Mouse (Mus musculus): ENCODE data around the gene Platr17. TPM values are rescaled to one million over a fixed set of nuclear protein-coding genes. Genes with fewer than 3 reads are reported as not detected.

Gene Platr17
- total RNA-seq, 2 experiments from 2014 or later: not detected

Small RNA genes within 50 kb of the gene (microRNA-seq; reads per million reads assigned to microRNA genes)
- gene Gm27740: not detected

Other genes with a start within 250 kb of the Platr17 start
- gene Hnrnpm, start 218.3 kb upstream of the Platr17 start, total RNA-seq (2021): 10 to 100 TPM; 62.1 to 74.1 TPM
- 10 to 100 TPM; 87.2 to 90.6 TPM for gene March2, start 186.5 kb upstream of the Platr17 start, total RNA-seq (2021)
- 100 to 1,000 TPM; 138 to 142 TPM for gene Rab11b, start 144.6 kb upstream of the Platr17 start, total RNA-seq (2021)
- 1 to 10 TPM; 4.3 to 6.6 TPM for gene Angptl4, start 123.3 kb upstream of the Platr17 start, total RNA-seq (2021)
- 10 to 100 TPM; 13.4 to 16.6 TPM for gene Kank3, start 94.6 kb upstream of the Platr17 start, total RNA-seq (2021)
- 100 to 1,000 TPM; 586 to 627 TPM for gene Rps28, start 80.6 kb upstream of the Platr17 start, total RNA-seq (2021)
- 100 to 1,000 TPM; 375 to 377 TPM for gene Ndufa7, start 80.6 kb upstream of the Platr17 start, total RNA-seq (2021)
- gene Cd320, start 62.0 kb upstream of the Platr17 start, total RNA-seq (2021): 10 to 100 TPM; 14.8 to 15.2 TPM
- not detected for gene Gm7029, start 31.3 kb upstream of the Platr17 start, total RNA-seq (2021)
- gene Kifc1, start 14.5 kb upstream of the Platr17 start, total RNA-seq (2021): under 1 TPM in 1 of 2 experiments, not detected in 1; 0.34 TPM
- gene Daxx, start 4.3 kb downstream of the Platr17 start, total RNA-seq (2021): 10 to 100 TPM; 12.0 to 13.7 TPM
- 10 to 100 TPM; 30.2 to 31.7 TPM for gene Tapbp, start 10.8 kb downstream of the Platr17 start, total RNA-seq (2021)
- gene Zbtb22, start 10.8 kb downstream of the Platr17 start, total RNA-seq (2021): 10 to 100 TPM; 14.2 to 16.4 TPM
- gene Rgl2, start 24.4 kb downstream of the Platr17 start, total RNA-seq (2021): 10 to 100 TPM; 26.4 to 31.9 TPM
- gene Pfdn6, start 35.2 kb downstream of the Platr17 start, total RNA-seq (2021): 10 to 100 TPM; 64.8 to 68.8 TPM
- gene Wdr46, start 35.5 kb downstream of the Platr17 start, total RNA-seq (2021): 1 to 10 TPM; 8.7 to 8.8 TPM
- 1 to 10 TPM; 1.5 to 1.7 TPM for gene B3galt4, start 46.4 kb downstream of the Platr17 start, total RNA-seq (2021)
- 10 to 100 TPM; 29.6 to 33.5 TPM for gene Vps52, start 50.7 kb downstream of the Platr17 start, total RNA-seq (2021)
- 100 to 1,000 TPM; 367 to 381 TPM for gene Rps18, start 50.9 kb downstream of the Platr17 start, total RNA-seq (2021)
- 10 to 100 TPM; 47.2 to 57.7 TPM for gene H2-K1, start 95.2 kb downstream of the Platr17 start, total RNA-seq (2021)
- gene Ring1, start 119.5 kb downstream of the Platr17 start, total RNA-seq (2021): 10 to 100 TPM; 12.5 to 13.5 TPM
- 10 to 100 TPM; 80.3 to 82.1 TPM for gene H2-Ke6, start 122.9 kb downstream of the Platr17 start, total RNA-seq (2021)
- 10 to 100 TPM; 41.0 to 50.2 TPM for gene Slc39a7, start 126.5 kb downstream of the Platr17 start, total RNA-seq (2021)
- gene Rxrb, start 126.7 kb downstream of the Platr17 start, total RNA-seq (2021): 10 to 100 TPM; 34.9 to 37.0 TPM
- 1 to 10 TPM; 2.9 TPM for gene Col11a2, start 134.3 kb downstream of the Platr17 start, total RNA-seq (2021)
- not detected for gene H2-Oa, start 187.2 kb downstream of the Platr17 start, total RNA-seq (2021)
- 1 to 10 TPM; 2.6 to 3.2 TPM for gene H2-DMa, start 214.4 kb downstream of the Platr17 start, total RNA-seq (2021)
- 10 to 100 TPM; 71.6 to 77.3 TPM for gene Brd2, start 217.5 kb downstream of the Platr17 start, total RNA-seq (2021)
- gene H2-DMb2, start 238.2 kb downstream of the Platr17 start, total RNA-seq (2021): under 1 TPM; 0.17 to 0.53 TPM
- under 1 TPM; 0.16 to 0.78 TPM for gene H2-DMb1, start 247.9 kb downstream of the Platr17 start, total RNA-seq (2021)

Data from gastrocnemius, adult 18-20 months (tissue).